Mouse (Mus musculus) forebrain, embryonic 15.5 days (tissue): ENCODE data around the gene Nf2. TPM values are rescaled to one million over a fixed set of nuclear protein-coding genes. Genes with fewer than 3 reads are reported as not detected.

Experiments
- ATAC-seq: fragments of 200-750 bp; cut with Nextera tagmentation; replicated peaks from 2 replicates; pipeline ENCODE4 v1.8.0; 2017; ENCODE audit warnings: mild to moderate bottlenecking, moderate TSS enrichment, moderate library complexity
- H3K27ac ChIP-seq: fragments of 300-500 bp; sonication (generic); replicated peaks from 2 replicates; pipeline ENCODE4 v1.5.1; 2015; ENCODE audit warnings: mild to moderate bottlenecking, inconsistent platforms
- H3K27me3 ChIP-seq: fragments of 300-500 bp; sonication (generic); 2 replicates; pipeline ENCODE4 v1.6.1; 2015; ENCODE audit warnings: inconsistent platforms
- H3K36me3 ChIP-seq: fragments of 300-500 bp; sonication (generic); 2 replicates; pipeline ENCODE4 v1.6.1; 2015; ENCODE audit warnings: mild to moderate bottlenecking, inconsistent platforms
- H3K4me1 ChIP-seq: fragments of 300-500 bp; sonication (generic); 2 replicates; pipeline ENCODE4 v1.6.1; 2015; ENCODE audit warnings: inconsistent platforms
- H3K4me2 ChIP-seq: fragments of 300-500 bp; sonication (generic); replicated peaks from 2 replicates; pipeline ENCODE4 v1.6.1; 2015; ENCODE audit warnings: mild to moderate bottlenecking, inconsistent platforms
- H3K4me3 ChIP-seq: fragments of 300-500 bp; sonication (generic); 2 replicates; pipeline ENCODE4 v1.5.1; 2015; ENCODE audit warnings: mild to moderate bottlenecking, inconsistent platforms
- H3K9ac ChIP-seq: fragments of 300-500 bp; sonication (generic); replicated peaks from 2 replicates; pipeline ENCODE4 v1.6.1; 2015; ENCODE audit warnings: mild to moderate bottlenecking, inconsistent platforms
- H3K9me3 ChIP-seq: fragments of 300-500 bp; sonication (generic); 2 replicates; pipeline ENCODE4 v1.6.1; 2016; ENCODE audit warnings: inconsistent platforms
- WGBS: fragments of 180-500 bp; shearing (Covaris S2); methylation state at CpG from one replicate; pipeline ENCODE4 v1.1.7; 2015; ENCODE audit warnings: mixed read lengths; 5-methylcytosine and 5-hydroxymethylcytosine counted together
- microRNA-seq: library from miRNA; unstranded; fragments of <30 nt; microRNA quantifications from one replicate; pipeline ENCODE4, GENCODE M21; 2016
- polyA plus RNA-seq: library from polyadenylated mRNA; unstranded; fragments of >200 nt; fragmentation: Nextera tagmentation; extraction: Ambion mirVana; gene quantifications from 2 replicates; pipeline ENCODE4 v1.2.1, GENCODE M21; 2015

Nf2 gene
- polyA plus RNA-seq, 1 experiment from 2014 or later = 67.3 TPM

- H3K9me3 ChIP-seq = no peaks in the 10 kb centered on the region
- ATAC-seq = no peak
- WGBS = 78% methylated on average over 5 of the region's 5 CpGs
Observed at GRCm38 (mm10) chr11:4716530-4717236, 132.7 kb downstream of the Nf2 start.

More at GRCm38 (mm10) chr11:4716530-4717236, 132.7 kb downstream of the Nf2 start:
- Histone ChIP-seq H3K36me3 (no peaks in the 10 kb centered on the region), H3K27ac (no peak overlapping the region), H3K27me3 (no peaks in the 10 kb centered on the region), H3K4me1 (peaks cover 19% of the 10 kb centered on the region), H3K4me3 (no peak overlapping the region), H3K9ac (no peak overlapping the region), H3K4me2 (no peak overlapping the region)

Small RNAs within 50 kb of the gene (microRNA-seq; reads per million reads assigned to microRNA genes)
- gene Mir6918 = not detected

Other genes with a start within 250 kb of the Nf2 start
- gene Gm11032, start 229.5 kb downstream of the Nf2 start, polyA plus RNA-seq = not detected in 2 replicates
- gene Ascc2, start 211.8 kb downstream of the Nf2 start, polyA plus RNA-seq = 24.0 and 27.1 TPM in 2 replicates
- gene Uqcr10, start 145.2 kb downstream of the Nf2 start, polyA plus RNA-seq = 538 and 557 TPM in 2 replicates
- gene Zmat5, start 144.9 kb downstream of the Nf2 start, polyA plus RNA-seq = 72.3 and 78.4 TPM in 2 replicates
- gene Cabp7, start 102.8 kb downstream of the Nf2 start, polyA plus RNA-seq = 1.3 and 1.8 TPM in 2 replicates
- 133 and 140 TPM in 2 replicates for gene Nipsnap1, start 24.4 kb upstream of the Nf2 start, polyA plus RNA-seq
- 64.6 and 64.8 TPM in 2 replicates for gene Thoc5, start 45.8 kb upstream of the Nf2 start, polyA plus RNA-seq
- 0.89 and 0.91 TPM in 2 replicates for gene Nefh, start 98.5 kb upstream of the Nf2 start, polyA plus RNA-seq
- 78.5 and 81.4 TPM in 2 replicates for gene Ap1b1, start 137.3 kb upstream of the Nf2 start, polyA plus RNA-seq
- 0.56 and 0.78 TPM in 2 replicates for gene Rasl10a, start 208.6 kb upstream of the Nf2 start, polyA plus RNA-seq
- 21.5 and 21.6 TPM in 2 replicates for gene Gas2l1, start 215.8 kb upstream of the Nf2 start, polyA plus RNA-seq
- 29.5 and 31.6 TPM in 2 replicates for gene Rhbdd3, start 249.4 kb upstream of the Nf2 start, polyA plus RNA-seq
- 762 and 793 TPM in 2 replicates for gene Ewsr1, start 249.7 kb upstream of the Nf2 start, polyA plus RNA-seq